Mouse (Mus musculus): ENCODE data around the gene Faf1. TPM values are rescaled to one million over a fixed set of nuclear protein-coding genes. Genes with fewer than 3 reads are reported as not detected.

The Faf1 gene
- polyA plus RNA-seq, 1 experiment from 2014 or later = 32.5 TPM

DNA sequence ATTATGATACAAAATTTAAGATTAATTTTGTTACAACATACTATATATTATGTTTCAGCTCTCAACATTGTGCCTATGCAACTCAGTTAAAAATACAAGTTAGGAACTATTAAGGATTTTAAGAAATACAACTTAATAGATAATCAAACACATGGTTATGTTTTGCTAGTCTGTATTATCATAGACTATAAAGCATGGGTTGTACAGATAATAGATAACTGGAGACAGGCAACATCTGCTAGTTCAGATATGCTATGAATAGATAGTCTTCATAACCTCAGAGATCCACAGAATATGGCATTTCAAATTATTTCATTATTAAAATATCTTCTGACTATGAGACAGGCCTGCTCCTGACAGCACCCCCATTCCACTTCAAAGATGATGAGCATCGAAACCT lies 329.7 kb downstream of the Faf1 start:
- DNase-seq (ENCODE audit: low spot score) = no peak
- Histone ChIP-seq H3K36me3 (no peaks in the 10 kb centered on the region), H3K9me3 (no peaks in the 10 kb centered on the region), H3K27me3 (ENCODE audit: insufficient read depth, poor library complexity, severe bottlenecking) (no peaks in the 10 kb centered on the region), H3K4me3 (no peak overlapping the region), H3K4me1 (replicated peaks) (no peaks in the 10 kb centered on the region), H3K27ac (no peak overlapping the region)
- WGBS = 95% methylated on average over 1 of the region's 1 CpGs

Other genes with a start within 250 kb of the Faf1 start
- 23.4 and 30.3 TPM in 2 replicates for gene Rnf11, start 191.9 kb upstream of the Faf1 start, polyA plus RNA-seq (2016; fragmentation: Nextera tagmentation; extraction: Ambion mirVana)
- gene 4930522H14Rik, start 145.3 kb upstream of the Faf1 start, polyA plus RNA-seq (2016; fragmentation: Nextera tagmentation; extraction: Ambion mirVana) = not detected in 2 replicates
- 3.2 and 4.2 TPM in 2 replicates for gene Cdkn2c, start 9.4 kb upstream of the Faf1 start, polyA plus RNA-seq (2016; fragmentation: Nextera tagmentation; extraction: Ambion mirVana)

Measured in hindbrain, embryonic 10.5 days (tissue).